In the genomic region with DNA sequence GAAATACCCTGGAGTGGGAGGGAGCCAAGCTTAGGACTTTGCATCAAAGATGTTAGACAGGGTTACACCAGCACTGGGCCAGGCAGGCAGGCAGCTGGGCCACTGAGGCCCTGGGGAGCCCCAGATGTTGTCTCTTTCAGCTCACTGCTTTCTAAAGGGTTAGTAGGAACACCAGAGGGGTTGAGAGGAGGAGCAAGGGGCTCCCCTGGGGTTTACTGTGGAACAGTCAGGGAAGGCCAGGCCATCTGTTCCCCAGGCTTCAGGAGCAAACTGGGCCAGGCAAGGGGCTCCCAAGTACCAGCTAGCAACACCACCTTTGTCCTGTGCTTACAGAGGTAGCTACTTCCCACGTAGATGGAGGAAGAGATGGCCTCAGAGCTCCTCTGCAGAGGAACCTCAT, we compare ENCODE assay signal across 8 mouse cellular contexts. TPM values are rescaled to one million over a fixed set of nuclear protein-coding genes. Genes with fewer than 3 reads are reported as not detected.
DNase-seq lines count a peak whose midpoint lies in the region; ATAC-seq lines count a peak whose summit lies in the region.

No protein-coding gene starts in this region.

- no peaks in the 10 kb centered on the region for H3K36me3 ChIP-seq in forebrain, embryonic 11.5 days (ENCODE audit: control insufficient read depth, insufficient read depth, low read length)
- no peaks in the 10 kb centered on the region for H3K36me3 ChIP-seq in forebrain, embryonic 14.5 days (ENCODE audit: control insufficient read depth, insufficient read depth, low read length)
- no peaks in the 10 kb centered on the region for H3K36me3 ChIP-seq in limb, embryonic 12.5 days

- peaks cover 17% of the 10 kb centered on the region for H3K4me1 ChIP-seq in forebrain, embryonic 11.5 days (replicated peaks; ENCODE audit: control insufficient read depth, insufficient read depth, low read length)
- peaks cover 14% of the 10 kb centered on the region for H3K4me1 ChIP-seq in forebrain, embryonic 14.5 days (ENCODE audit: control insufficient read depth, insufficient read depth, low read length)
- peaks cover 32% of the 10 kb centered on the region for H3K4me1 ChIP-seq in limb, embryonic 12.5 days (replicated peaks)

- WGBS in forebrain, embryonic 11.5 days = 76% methylated on average over 1 of the region's 1 CpGs
- 38% methylated on average over 1 of the region's 1 CpGs for WGBS in forebrain, embryonic 14.5 days
- WGBS in limb, embryonic 12.5 days = 54% methylated on average over 1 of the region's 1 CpGs

- no peak overlapping the region for H3K4me2 ChIP-seq in forebrain, embryonic 11.5 days (ENCODE audit: low read depth, low read length, severe bottlenecking)
- H3K4me2 ChIP-seq in forebrain, embryonic 14.5 days (ENCODE audit: low read length) = no peak overlapping the region
- no peak overlapping the region for H3K4me2 ChIP-seq in limb, embryonic 12.5 days

- H3K4me3 ChIP-seq in forebrain, embryonic 11.5 days (ENCODE audit: low read depth, low read length) = no peak overlapping the region
- no peak overlapping the region for H3K4me3 ChIP-seq in forebrain, embryonic 14.5 days (ENCODE audit: low read depth, low read length)
- no peak overlapping the region for H3K4me3 ChIP-seq in limb, embryonic 12.5 days (replicated peaks)

- no peak for DNase-seq in forebrain, embryonic 11.5 days (ENCODE audit: low spot score)
- no peak for DNase-seq in forebrain, embryonic 14.5 days (ENCODE audit: low spot score)
- DNase-seq in spleen, postnatal 36 days (ENCODE audit: low spot score in 2 of 2) = peak; percentile 67 to 69
- DNase-seq in spleen, postnatal 10 days (ENCODE audit: low spot score in 2 of 2) = no peak
- DNase-seq in urinary bladder, postnatal 4 days (ENCODE audit: low spot score in 2 of 2) = no peak
- DNase-seq in left cerebral cortex, postnatal 14 days (ENCODE audit: low spot score in 2 of 2) = no peak

- H3K9me3 ChIP-seq in forebrain, embryonic 11.5 days (ENCODE audit: control insufficient read depth, low read length) = no peaks in the 10 kb centered on the region
- H3K9me3 ChIP-seq in forebrain, embryonic 14.5 days (replicated peaks; ENCODE audit: control insufficient read depth, low read length) = no peaks in the 10 kb centered on the region
- H3K9me3 ChIP-seq in limb, embryonic 12.5 days = no peaks in the 10 kb centered on the region

- H3K27me3 ChIP-seq in forebrain, embryonic 11.5 days (ENCODE audit: control insufficient read depth, insufficient read depth, low read length) = no peaks in the 10 kb centered on the region
- no peaks in the 10 kb centered on the region for H3K27me3 ChIP-seq in forebrain, embryonic 14.5 days (replicated peaks; ENCODE audit: control insufficient read depth, insufficient read depth, low read length)
- H3K27me3 ChIP-seq in limb, embryonic 12.5 days = no peaks in the 10 kb centered on the region

- H3K27ac ChIP-seq in forebrain, embryonic 11.5 days (ENCODE audit: low read depth, low read length) = peak overlapping the region; percentile 18; the same call in 1 of the 2 replicates
- H3K27ac ChIP-seq in forebrain, embryonic 14.5 days (ENCODE audit: low read depth, low read length) = no peak overlapping the region
- 0 out of 2 replicates have a peak overlapping the region, but pooled peaks have one; percentile 18 for H3K27ac ChIP-seq in limb, embryonic 12.5 days

- intact Hi-C loops in left cerebral cortex, postnatal 14 days (cut with DNase I) = no loop called here

- no peak overlapping the region; the same call in 1 of the 2 replicates for H3K9ac ChIP-seq in forebrain, embryonic 11.5 days (ENCODE audit: low read length)
- no peak overlapping the region for H3K9ac ChIP-seq in forebrain, embryonic 14.5 days (ENCODE audit: low read length)
- no peak overlapping the region; the same call in 1 of the 2 replicates for H3K9ac ChIP-seq in limb, embryonic 12.5 days (replicated peaks)

- no peak for ATAC-seq in forebrain, embryonic 11.5 days (replicated peaks; ENCODE audit: low FRiP score)
- ATAC-seq in forebrain, embryonic 14.5 days = no peak
- ATAC-seq in limb, embryonic 12.5 days (ENCODE audit: insufficient number of reproducible peaks, insufficient read depth, low FRiP score, low TSS enrichment, low read depth) = no peak
- ATAC-seq in megakaryocyte progenitor cell, adult 5-6 weeks (replicated peaks; ENCODE audit: poor library complexity) = no peak

RNA-seq across cellular contexts. Expression of a gene that starts 27.9 kb away (rescaled TPM):
- 3,230 and 3,412 TPM in 2 replicates for polyA plus RNA-seq in forebrain, embryonic 11.5 days (2014; fragmentation: Nextera tagmentation; extraction: Ambion mirVana)
- 2,309 and 2,480 TPM in 2 replicates for polyA plus RNA-seq in forebrain, embryonic 14.5 days (2014; fragmentation: Nextera tagmentation; extraction: Ambion mirVana)
- polyA plus RNA-seq in limb, embryonic 12.5 days (2016; fragmentation: Nextera tagmentation; extraction: Ambion mirVana) = 3,930 and 4,018 TPM in 2 replicates
- 6,310 and 6,455 TPM in 2 replicates for total RNA-seq in megakaryocyte progenitor cell, adult 5-6 weeks (2015)
- 6,827 and 7,265 TPM in 2 replicates for total RNA-seq in megakaryocyte progenitor cell, adult 5-6 weeks (2017)
- 100 to 1,000 TPM; 336 to 423 TPM for total RNA-seq in left cerebral cortex, postnatal 14 days (2021)

Comparison
In these comparisons a context has a peak if more than half of its experiments do, and no peak if none do; other contexts are left out.
1. DNase-seq: peak in spleen, postnatal 36 days (2 of 2); none in forebrain, embryonic 11.5 days (single experiment), forebrain, embryonic 14.5 days (single experiment), spleen, postnatal 10 days (0 of 2), urinary bladder, postnatal 4 days (0 of 2) and left cerebral cortex, postnatal 14 days (0 of 2).